Mouse (Mus musculus) liver, adult 2 months (tissue): ENCODE measurements around the gene Itpka.

Experiments
- CTCF ChIP-seq: fragments of 200-500 bp; IDR thresholded peaks from 2 replicates; pipeline ENCODE4 v1.5.1; 2011; ENCODE audit warnings: low read depth, low read length, control low read depth
- POLR2A ChIP-seq: fragments of 200-500 bp; IDR thresholded peaks from 2 replicates; pipeline ENCODE4 v1.6.1; 2011; ENCODE audit warnings: low read length, control low read depth; ENCODE audit not compliant: insufficient read depth; ENCODE audit errors: extremely low read depth

- TF ChIP-seq CTCF, result no peak
- TF ChIP-seq POLR2A, result no peak
Observed at GRCm38 (mm10) chr2:119703171-119703570, 39.0 kb upstream of the Itpka start.
